Mouse (Mus musculus) 3134 (cell line): ENCODE measurements at regions not wholly inside any gene's neighbourhood (a gene's known extent, or its start where the extent isn't known, plus 50 kb on each side); places are given as distances from the start of the nearest gene placed in this dataset.

Experiments used
- DNase-seq: peaks from one replicate; pipeline ENCODE4 v3.0.0-alpha.2; 2011; ENCODE audit warnings: low spot score; ENCODE audit not compliant: insufficient read length; ENCODE audit errors: extremely low read depth

- DNase-seq = no peak
These were observed 89.7 kb downstream of the Mn1 start for GRCm38 (mm10) chr5:111506821-111507220.

DNA sequence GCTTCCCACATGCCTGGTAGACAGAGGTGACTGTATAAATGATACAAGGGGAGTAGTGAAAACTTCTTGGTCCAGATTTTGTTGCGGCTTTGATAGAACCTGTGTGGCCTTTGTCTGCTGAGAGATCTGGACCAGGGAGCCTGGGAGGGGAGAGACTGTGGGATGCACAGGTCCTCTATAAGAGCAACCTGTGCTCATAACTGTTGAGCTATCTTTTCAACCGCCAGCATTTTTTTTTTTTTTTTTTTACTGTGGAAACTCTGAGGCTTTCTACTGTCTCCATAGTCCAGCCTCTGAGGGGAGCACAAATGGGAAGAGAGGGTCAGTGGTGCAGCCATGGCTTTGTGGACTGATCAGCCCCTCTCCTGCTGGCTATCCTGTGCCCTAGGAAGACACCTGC is 90.2 kb downstream of the Mn1 start:
- DNase-seq = no peak

GRCm38 (mm10) chr5:111509014-111509561 is 91.9 kb downstream of the Mn1 start:
- no peak for DNase-seq

GRCm38 (mm10) chr5:111509575-111510057 is 92.5 kb downstream of the Mn1 start:
- DNase-seq = no peak

- no peak for DNase-seq
These were observed 93.2 kb downstream of the Mn1 start for GRCm38 (mm10) chr5:111510183-111510878.

DNA sequence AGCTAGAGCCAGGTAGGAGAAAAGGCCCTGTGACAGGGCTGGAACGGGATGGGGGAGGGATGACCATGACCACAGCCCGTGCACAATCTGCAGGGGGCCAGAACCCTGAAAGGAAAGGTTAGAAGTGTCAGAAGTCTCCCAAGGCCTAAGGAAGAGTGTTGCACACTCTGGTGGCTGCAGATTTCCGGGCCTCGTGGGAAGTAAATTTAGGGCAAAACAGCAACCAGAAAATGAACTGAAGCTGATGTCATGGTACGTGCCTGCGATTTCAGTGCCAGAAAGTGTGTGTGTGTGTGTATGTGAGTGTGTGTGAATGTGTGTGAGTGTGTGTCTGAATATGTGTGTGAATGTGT is 93.7 kb downstream of the Mn1 start:
- no peak for DNase-seq

- no peak for DNase-seq
These were observed 94.8 kb downstream of the Mn1 start for GRCm38 (mm10) chr5:111511982-111512381.

DNA sequence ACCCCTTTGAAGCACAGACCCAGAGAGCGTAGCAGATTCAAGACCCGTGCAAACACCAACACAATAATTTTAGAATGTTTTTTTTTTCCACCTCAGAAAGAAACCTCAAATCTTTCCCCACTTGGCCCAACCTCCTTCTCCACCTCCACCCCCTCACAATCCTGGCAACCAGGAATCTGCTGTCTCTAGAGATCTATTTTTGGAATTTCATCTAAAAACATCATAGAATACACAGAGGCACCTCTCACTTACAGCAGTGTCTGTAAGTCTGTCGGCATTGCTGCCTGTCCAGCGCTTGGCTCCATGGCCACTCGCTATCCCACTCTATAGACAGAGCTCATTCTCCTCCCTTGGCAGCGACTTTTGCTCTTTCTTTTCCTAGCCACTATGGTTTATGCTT is 96.8 kb downstream of the Mn1 start:
- no peak for DNase-seq

DNA sequence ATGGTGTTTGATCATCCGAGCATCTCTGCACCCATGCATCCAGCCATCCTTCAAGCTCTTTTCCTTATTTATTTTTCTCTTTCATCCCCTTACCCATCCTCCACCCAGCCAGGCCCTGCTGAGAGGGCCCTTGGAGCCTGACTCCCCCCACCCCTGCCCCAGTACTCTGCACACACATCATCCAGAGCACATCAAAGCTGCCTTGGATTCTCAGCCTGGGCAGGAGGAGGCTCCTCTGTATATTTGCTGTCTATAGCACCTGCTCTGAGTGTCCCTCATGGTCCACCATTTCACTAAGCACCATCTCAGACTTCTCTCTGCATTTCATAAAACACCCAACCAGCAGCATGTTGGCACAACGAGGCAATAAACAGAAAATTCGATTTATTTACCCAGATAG is 101.9 kb downstream of the Mn1 start:
- no peak for DNase-seq

DNA sequence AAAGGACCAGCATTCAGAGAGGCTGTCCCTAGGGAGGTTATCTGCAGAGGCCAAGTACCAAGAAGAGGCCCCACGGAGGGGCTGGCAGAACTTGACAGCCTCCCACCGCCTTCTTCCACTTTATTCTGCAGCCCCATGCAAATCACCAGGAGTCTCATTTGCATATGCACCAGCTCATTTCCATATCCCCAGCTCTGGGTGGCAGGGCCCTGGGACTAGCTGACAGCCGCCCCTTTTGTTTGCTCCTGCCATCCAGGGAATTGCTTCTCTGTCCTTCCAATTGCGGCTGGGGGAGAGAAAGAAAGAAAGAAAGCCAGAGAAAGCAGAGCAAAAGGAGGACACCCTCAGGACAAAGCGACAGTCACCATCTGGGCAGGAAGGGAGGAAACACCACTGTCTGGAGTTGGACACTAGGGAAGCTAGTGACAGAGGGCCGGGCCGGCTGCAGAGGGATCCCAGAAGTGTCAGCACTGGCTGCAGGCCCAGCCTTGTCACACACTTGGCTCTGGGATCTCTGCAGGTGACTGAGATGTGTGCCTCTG is 102.4 kb downstream of the Mn1 start:
- DNase-seq = no peak

- no peak for DNase-seq
These were observed 104.7 kb downstream of the Mn1 start for GRCm38 (mm10) chr5:111521866-111522265.

DNA sequence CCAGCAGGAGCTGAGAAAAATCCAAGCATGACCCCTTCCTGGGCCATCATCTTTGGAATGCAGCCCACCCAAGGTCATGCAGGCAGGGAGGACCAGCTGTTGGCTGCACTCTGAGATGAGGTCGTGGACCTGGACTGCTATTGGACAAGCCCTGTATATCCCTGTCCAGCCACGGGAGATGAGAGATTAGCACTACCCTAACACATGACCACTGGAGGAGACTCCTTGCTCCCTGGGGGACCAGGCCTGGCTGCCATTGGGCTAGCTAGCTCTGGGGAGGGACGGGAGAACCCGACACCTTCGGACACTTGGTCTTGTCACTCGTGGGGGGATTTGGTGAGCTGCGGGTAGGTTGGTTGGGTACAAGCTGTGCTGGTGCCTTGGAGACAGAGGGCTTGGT is 105.4 kb downstream of the Mn1 start:
- no peak for DNase-seq

DNA sequence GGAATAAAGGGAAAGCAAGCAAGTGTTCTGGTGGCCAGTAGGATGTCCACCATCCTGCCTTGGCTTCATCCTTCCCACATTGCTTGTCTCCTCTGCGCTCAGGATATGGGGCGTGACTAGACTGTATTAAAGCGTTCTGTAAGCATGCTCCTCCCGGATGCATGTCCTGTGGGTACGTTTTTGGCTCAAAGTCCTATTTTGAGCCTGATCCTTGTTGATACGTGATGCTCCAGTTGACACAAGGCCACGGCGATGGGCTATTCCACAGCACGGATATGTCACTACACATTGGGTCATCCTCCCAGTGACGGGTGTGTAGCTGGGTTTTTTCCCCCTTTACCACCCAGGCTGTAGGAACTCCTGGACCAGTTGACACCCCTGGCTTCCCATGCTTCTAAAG is 110.6 kb downstream of the Mn1 start:
- no peak for DNase-seq

GRCm38 (mm10) chr5:111529096-111529495 is 111.9 kb downstream of the Mn1 start:
- no peak for DNase-seq

DNA sequence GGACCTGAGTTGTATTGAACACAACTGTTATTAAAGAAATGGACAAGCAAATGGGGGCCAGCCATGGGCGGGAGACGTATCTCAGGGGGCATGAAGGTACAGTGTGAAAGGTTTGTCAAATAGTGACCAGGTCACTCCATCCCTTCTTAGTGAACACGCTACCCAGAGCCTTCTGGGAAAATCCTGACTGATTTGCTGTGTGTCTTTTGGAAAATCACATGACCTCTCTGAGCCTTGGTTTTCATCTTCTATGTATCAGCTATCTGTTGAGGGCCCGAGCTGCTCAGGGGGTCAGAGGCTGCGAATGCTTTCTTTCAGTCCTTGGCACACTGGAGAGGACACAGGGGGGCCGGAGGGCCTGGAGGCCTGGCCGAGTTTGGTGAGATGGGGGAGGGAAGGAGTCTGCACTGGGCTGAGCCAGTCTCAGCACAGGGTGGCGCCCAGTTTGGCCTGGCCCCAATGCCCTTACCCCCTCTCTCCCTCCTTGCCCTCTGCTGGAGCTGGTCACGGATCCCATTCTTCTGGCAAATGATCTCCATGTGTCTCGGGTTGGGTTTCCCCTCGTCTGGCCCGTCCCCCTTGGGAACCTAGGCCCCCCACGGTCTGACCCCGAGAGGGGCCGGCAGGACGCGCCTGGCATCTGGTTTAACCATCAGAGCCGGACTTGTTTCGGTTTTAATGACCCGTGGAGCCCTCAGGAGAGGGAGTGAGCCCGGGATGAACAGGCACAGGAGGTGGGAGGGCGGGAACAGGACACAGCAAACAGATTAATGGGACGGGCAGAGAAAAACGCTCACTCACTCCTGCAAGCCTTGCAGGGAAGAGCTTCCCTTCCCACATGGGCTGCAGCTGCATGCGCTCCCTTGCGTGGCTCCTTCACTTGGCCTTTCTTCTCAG is 113.7 kb downstream of the Mn1 start:
- peak; percentile 41 for DNase-seq

DNA sequence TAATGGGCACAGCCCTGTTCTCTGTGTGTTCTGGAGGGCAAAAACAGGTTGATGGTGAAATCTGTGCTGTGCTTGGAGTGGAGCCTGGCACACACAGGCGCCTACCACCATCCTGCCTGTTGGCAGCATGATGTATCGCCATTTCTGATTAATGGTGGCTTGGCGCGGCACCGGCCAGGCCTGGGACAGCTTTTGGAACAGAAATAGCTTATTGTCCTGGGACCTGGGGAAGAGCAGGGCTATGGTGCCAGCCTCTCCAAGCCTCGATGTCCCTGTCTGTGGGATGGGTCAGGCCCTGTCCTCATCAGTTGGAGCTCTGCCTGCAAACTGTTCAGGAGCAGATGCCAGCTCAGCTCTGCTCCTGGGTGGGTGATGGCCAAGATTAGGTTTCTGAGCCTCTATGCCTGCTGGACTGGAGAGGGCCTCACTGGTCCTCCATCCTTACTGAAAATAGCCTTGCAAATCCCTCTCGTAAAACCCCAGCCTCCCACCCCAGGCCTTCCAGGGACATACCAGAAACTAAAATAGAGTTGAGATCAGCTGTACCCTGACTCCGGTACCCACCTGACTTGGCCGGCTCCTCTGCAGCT is 115.4 kb downstream of the Mn1 start:
- DNase-seq = no peak

- peak; percentile 53 for DNase-seq
These were observed 118.8 kb downstream of the Mn1 start for GRCm38 (mm10) chr5:111535978-111536377.

- DNase-seq = no peak
These were observed 121.6 kb downstream of the Mn1 start for GRCm38 (mm10) chr5:111538560-111539450.

DNA sequence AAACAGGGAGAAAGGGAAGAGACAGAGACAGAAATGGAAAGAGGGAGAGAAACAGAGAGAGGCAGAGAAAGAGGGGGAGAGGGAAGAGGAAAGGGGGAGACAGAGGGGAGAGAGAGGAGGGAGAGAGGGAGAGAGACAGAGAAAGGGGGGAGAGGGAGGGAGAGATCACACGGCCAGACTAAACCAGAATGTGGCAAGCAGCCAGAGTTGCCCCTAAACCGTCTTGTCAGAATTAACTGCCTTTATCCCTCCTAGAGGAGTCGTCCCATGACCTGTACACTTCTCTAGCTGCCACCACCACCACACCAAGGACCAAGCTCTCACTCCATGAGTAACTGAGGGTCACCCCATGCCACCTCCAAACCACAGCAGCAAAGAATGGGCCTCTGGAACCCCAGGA is 123.3 kb downstream of the Mn1 start:
- DNase-seq = no peak

GRCm38 (mm10) chr5:111542077-111542476 is 124.9 kb downstream of the Mn1 start:
- DNase-seq = no peak
